Comparison of ENCODE assay signal across 8 mouse cellular contexts in genomic region chr11:5521516-5522291, GRCm38 (mm10). TPM values are rescaled to one million over a fixed set of nuclear protein-coding genes. Genes with fewer than 3 reads are reported as not detected.
A peak's percentile ranks its signal among the peaks of the same experiment; 100 is the strongest.
DNase-seq lines count a peak whose midpoint lies in the region; ATAC-seq and TF ChIP-seq lines count a peak whose summit lies in the region.

No protein-coding gene starts in this region.

- ATAC-seq in forebrain, embryonic 11.5 days (replicated peaks; ENCODE audit: low FRiP score) = 0 out of 2 replicates have a peak, but pooled peaks have one; percentile 10
- ATAC-seq in heart, embryonic 16.5 days (replicated peaks; ENCODE audit: extremely low read depth, insufficient read depth, low FRiP score) = peak; percentile 31; the same call in 1 of the 2 replicates
- peak; percentile 62 for ATAC-seq in liver, embryonic 14.5 days (ENCODE audit: insufficient read depth)
- peak; percentile 73 for ATAC-seq in stomach, postnatal 0 days (ENCODE audit: low FRiP score, low TSS enrichment)

- peaks cover 3% of the 10 kb centered on the region; the same call in 1 of the 2 replicates for H3K4me1 ChIP-seq in forebrain, embryonic 11.5 days (replicated peaks; ENCODE audit: control insufficient read depth, insufficient read depth, low read length)
- H3K4me1 ChIP-seq in heart, embryonic 16.5 days (ENCODE audit: control insufficient read depth, insufficient read depth, low read length) = peaks cover 26% of the 10 kb centered on the region
- peaks cover 4 to 12% of the 10 kb centered on the region in 2 experiments; a peak in 3 of 4 replicates for H3K4me1 ChIP-seq in liver, embryonic 14.5 days (replicated peaks; ENCODE audit: control insufficient read depth in 2 of 2, insufficient read depth in 2 of 2, low read length in 1 of 2)
- H3K4me1 ChIP-seq in stomach, postnatal 0 days (replicated peaks; ENCODE audit: control insufficient read depth, insufficient read depth) = peaks cover 3% of the 10 kb centered on the region; the same call in 1 of the 2 replicates

- under 1% methylated on average over 34 of the region's 34 CpGs for WGBS in forebrain, embryonic 11.5 days
- WGBS in heart, embryonic 16.5 days = under 1% methylated on average over 34 of the region's 34 CpGs
- WGBS in liver, embryonic 14.5 days (ENCODE audit: insufficient replicate concordance) = under 1% methylated on average over 34 of the region's 34 CpGs
- WGBS in stomach, postnatal 0 days = under 1% methylated on average over 34 of the region's 34 CpGs

- peak overlapping the region; percentile 66; the same call in 1 of the 2 replicates for H3K27ac ChIP-seq in forebrain, embryonic 11.5 days (ENCODE audit: low read depth, low read length)
- peak overlapping the region; percentile 96 for H3K27ac ChIP-seq in heart, embryonic 16.5 days (ENCODE audit: low read length)
- H3K27ac ChIP-seq in liver, embryonic 14.5 days = peak overlapping the region; percentile 89
- H3K27ac ChIP-seq in stomach, postnatal 0 days (replicated peaks) = peak overlapping the region; percentile 100

- TF ChIP-seq CTCF in liver, embryonic 14.5 days (IDR thresholded peaks at IDR 0.05; ENCODE audit: low read depth) = peak; percentile 81
- TF ChIP-seq CTCF in stomach, postnatal 0 days (IDR thresholded peaks at IDR 0.05; ENCODE audit: low read depth) = peak; percentile 76

- H3K36me3 ChIP-seq in forebrain, embryonic 11.5 days (ENCODE audit: control insufficient read depth, insufficient read depth, low read length) = peaks cover 5% of the 10 kb centered on the region; the same call in 1 of the 2 replicates
- peaks cover 39% of the 10 kb centered on the region for H3K36me3 ChIP-seq in heart, embryonic 16.5 days (ENCODE audit: control insufficient read depth, insufficient read depth)
- H3K36me3 ChIP-seq in liver, embryonic 14.5 days (replicated peaks; ENCODE audit: control insufficient read depth, insufficient read depth, low read depth) = peaks cover 41% of the 10 kb centered on the region
- H3K36me3 ChIP-seq in stomach, postnatal 0 days (ENCODE audit: control insufficient read depth, insufficient read depth, low read length) = peaks cover 26% of the 10 kb centered on the region

- TF ChIP-seq EP300 in liver, embryonic 14.5 days (IDR thresholded peaks at IDR 0.05; ENCODE audit: low read depth) = no peak
- TF ChIP-seq EP300 in stomach, postnatal 0 days (optimal IDR thresholded peaks at IDR 0.05) = no peak

- H3K4me2 ChIP-seq in forebrain, embryonic 11.5 days (ENCODE audit: low read depth, low read length, severe bottlenecking) = peak overlapping the region; percentile 78
- H3K4me2 ChIP-seq in heart, embryonic 16.5 days (ENCODE audit: low read depth, low read length) = peak overlapping the region; percentile 83
- H3K4me2 ChIP-seq in liver, embryonic 14.5 days (ENCODE audit: low read depth) = peak overlapping the region; percentile 80
- peak overlapping the region; percentile 60 for H3K4me2 ChIP-seq in stomach, postnatal 0 days (replicated peaks; ENCODE audit: low read depth)

- no peaks in the 10 kb centered on the region for H3K27me3 ChIP-seq in forebrain, embryonic 11.5 days (ENCODE audit: control insufficient read depth, insufficient read depth, low read length)
- no peaks in the 10 kb centered on the region for H3K27me3 ChIP-seq in heart, embryonic 16.5 days (ENCODE audit: control insufficient read depth, insufficient read depth, low read length)
- H3K27me3 ChIP-seq in liver, embryonic 14.5 days (ENCODE audit: control insufficient read depth, insufficient read depth, low read length) = no peaks in the 10 kb centered on the region
- no peaks in the 10 kb centered on the region for H3K27me3 ChIP-seq in stomach, postnatal 0 days (ENCODE audit: control insufficient read depth, insufficient read depth, low read length)

- peak overlapping the region; percentile 96 for H3K9ac ChIP-seq in forebrain, embryonic 11.5 days (ENCODE audit: low read length)
- H3K9ac ChIP-seq in heart, embryonic 16.5 days (ENCODE audit: low read length) = peak overlapping the region; percentile 99
- peak overlapping the region; percentile 98 for H3K9ac ChIP-seq in liver, embryonic 14.5 days (replicated peaks)
- peak overlapping the region; percentile 100 for H3K9ac ChIP-seq in stomach, postnatal 0 days (ENCODE audit: low read length)

- peak; percentile 38 to 57 for DNase-seq in CD8-positive naive resting alpha-beta T cell, adult 2 months (ENCODE audit: low read depth in 2 of 2, low spot score in 2 of 2)
- DNase-seq in c-Kit-positive CD71-negative TER-119-negative erythroid progenitor cells, embryonic 14.5 days (ENCODE audit: low read depth) = peak; percentile 69
- peak; percentile 73 for DNase-seq in forebrain, embryonic 11.5 days (ENCODE audit: low spot score)
- peak; percentile 83 to 91 for DNase-seq in kidney, postnatal 36 days
- DNase-seq in liver, embryonic 14.5 days (ENCODE audit: low read depth in 3 of 3, low spot score in 3 of 3) = peak; percentile 60 to 77 (median 61)
- peak; percentile 73 for DNase-seq in neural tube, embryonic 10.5 days (ENCODE audit: extremely low spot score, low spot score)
- DNase-seq in stomach, postnatal 0 days (ENCODE audit: low spot score) = peak; percentile 88

- H3K4me3 ChIP-seq in forebrain, embryonic 11.5 days (ENCODE audit: low read depth, low read length) = peak overlapping the region; percentile 97
- H3K4me3 ChIP-seq in heart, embryonic 16.5 days (ENCODE audit: low read length) = peak overlapping the region; percentile 99
- peak overlapping the region; percentile 91 for H3K4me3 ChIP-seq in liver, embryonic 14.5 days (ENCODE audit: insufficient read depth in 1 of 2, low read depth in 2 of 2, low read length in 2 of 2)
- H3K4me3 ChIP-seq in stomach, postnatal 0 days (ENCODE audit: low read depth, low read length) = peak overlapping the region; percentile 100

- no peaks in the 10 kb centered on the region for H3K9me3 ChIP-seq in forebrain, embryonic 11.5 days (ENCODE audit: control insufficient read depth, low read length)
- no peaks in the 10 kb centered on the region for H3K9me3 ChIP-seq in heart, embryonic 16.5 days (replicated peaks; ENCODE audit: control insufficient read depth, low read length)
- no peaks in the 10 kb centered on the region for H3K9me3 ChIP-seq in liver, embryonic 14.5 days (ENCODE audit: control insufficient read depth, low read length)
- H3K9me3 ChIP-seq in stomach, postnatal 0 days (ENCODE audit: control insufficient read depth, low read length) = no peaks in the 10 kb centered on the region

RNA-seq across cellular contexts. Expression of gene Xbp1, which starts 1.2 kb away (rescaled TPM):
- polyA plus RNA-seq in forebrain, embryonic 11.5 days (2014; fragmentation: Nextera tagmentation; extraction: Ambion mirVana) = 117 and 119 TPM in 2 replicates
- 135 and 151 TPM in 2 replicates for polyA plus RNA-seq in heart, embryonic 16.5 days (2015; fragmentation: Nextera tagmentation; extraction: Ambion mirVana)
- polyA plus RNA-seq in liver, embryonic 14.5 days (2012; rRNA removed) = 32.0 and 33.6 TPM in 2 replicates
- 87.4 and 92.5 TPM in 2 replicates for polyA plus RNA-seq in liver, embryonic 14.5 days (2014; fragmentation: Nextera tagmentation; extraction: Ambion mirVana)
- polyA plus RNA-seq in stomach, postnatal 0 days (2015; fragmentation: Nextera tagmentation; extraction: Ambion mirVana) = 221 and 223 TPM in 2 replicates

RNA-seq across cellular contexts. Expression of gene Ccdc117, which starts 20.3 kb away (rescaled TPM):
- 27.9 and 29.9 TPM in 2 replicates for polyA plus RNA-seq in forebrain, embryonic 11.5 days (2014; fragmentation: Nextera tagmentation; extraction: Ambion mirVana)
- 12.9 and 13.0 TPM in 2 replicates for polyA plus RNA-seq in heart, embryonic 16.5 days (2015; fragmentation: Nextera tagmentation; extraction: Ambion mirVana)
- 3.9 and 6.3 TPM in 2 replicates for polyA plus RNA-seq in liver, embryonic 14.5 days (2012; rRNA removed)
- 7.5 and 8.5 TPM in 2 replicates for polyA plus RNA-seq in liver, embryonic 14.5 days (2014; fragmentation: Nextera tagmentation; extraction: Ambion mirVana)
- polyA plus RNA-seq in stomach, postnatal 0 days (2015; fragmentation: Nextera tagmentation; extraction: Ambion mirVana) = 8.7 and 9.2 TPM in 2 replicates

RNA-seq across cellular contexts. Expression of gene Ankrd36, which starts 47.8 kb away (rescaled TPM):
- not detected in 2 replicates for polyA plus RNA-seq in forebrain, embryonic 11.5 days (2014; fragmentation: Nextera tagmentation; extraction: Ambion mirVana)
- 0.17 TPM in 1 of 2 replicates, not detected in the other for polyA plus RNA-seq in heart, embryonic 16.5 days (2015; fragmentation: Nextera tagmentation; extraction: Ambion mirVana)
- polyA plus RNA-seq in liver, embryonic 14.5 days (2012; rRNA removed) = 0.17 and 0.66 TPM in 2 replicates
- 0.80 and 1.2 TPM in 2 replicates for polyA plus RNA-seq in liver, embryonic 14.5 days (2014; fragmentation: Nextera tagmentation; extraction: Ambion mirVana)
- not detected in 2 replicates for polyA plus RNA-seq in stomach, postnatal 0 days (2015; fragmentation: Nextera tagmentation; extraction: Ambion mirVana)

Comparison
In these comparisons a context has a peak if more than half of its experiments do, and no peak if none do; other contexts are left out.
1. Peak in every context shown above with its lines: DNase-seq, ATAC-seq, H3K4me3 ChIP-seq and H3K27ac ChIP-seq.
2. ATAC-seq: peak in every context shown above with its lines; median percentile 73 in stomach, postnatal 0 days; 62 in liver, embryonic 14.5 days; 31 in heart, embryonic 16.5 days; 10 in forebrain, embryonic 11.5 days.